Mouse (Mus musculus) ovary, postnatal 10 days (tissue): ENCODE results near the gene Gtf2h1.
"Not testable (repeated sequence)": the region's sequence is repeated elsewhere in the genome, so short reads cannot be mapped to it uniquely, and the experiment has no call there.

Experiments used
- DNase-seq: peaks from one replicate; pipeline ENCODE4 v3.0.0; 2022; ENCODE audit warnings: low spot score

Gtf2h1 gene

GRCm38 (mm10) chr7:46830799-46831590 is 35.1 kb downstream of the Gtf2h1 start:
- DNase-seq, result no peak

GRCm38 (mm10) chr7:46831693-46832092 is 35.8 kb downstream of the Gtf2h1 start:
- DNase-seq, result no peak

- not testable (repeated sequence) for DNase-seq
These were observed 36.4 kb downstream of the Gtf2h1 start for GRCm38 (mm10) chr7:46832112-46832810.

- no peak for DNase-seq
These were observed 37.4 kb downstream of the Gtf2h1 start for GRCm38 (mm10) chr7:46833266-46833665.

- no peak for DNase-seq
These were observed 37.9 kb downstream of the Gtf2h1 start for GRCm38 (mm10) chr7:46833670-46834255.

- no peak for DNase-seq
These were observed 39.2 kb downstream of the Gtf2h1 start for GRCm38 (mm10) chr7:46834994-46835610.

GRCm38 (mm10) chr7:46836357-46836756 is 40.5 kb downstream of the Gtf2h1 start:
- DNase-seq, result no peak

- no peak for DNase-seq
These were observed 41.2 kb downstream of the Gtf2h1 start for GRCm38 (mm10) chr7:46837073-46837472.

- no peak for DNase-seq
These were observed 42.3 kb downstream of the Gtf2h1 start for GRCm38 (mm10) chr7:46838104-46838671.

GRCm38 (mm10) chr7:46838891-46839302 is 43.0 kb downstream of the Gtf2h1 start:
- DNase-seq, result peak; percentile 50

GRCm38 (mm10) chr7:46839446-46839845 is 43.5 kb downstream of the Gtf2h1 start:
- no peak for DNase-seq

- no peak for DNase-seq
These were observed 44.0 kb downstream of the Gtf2h1 start for GRCm38 (mm10) chr7:46839861-46840260.

GRCm38 (mm10) chr7:46840326-46840725 is 44.4 kb downstream of the Gtf2h1 start:
- no peak for DNase-seq

GRCm38 (mm10) chr7:46840787-46841525 is 45.1 kb downstream of the Gtf2h1 start, which contains the start of gene Ldha:
Ldha (plus strand) TSS chr7:46841475.
- no peak for DNase-seq

- no peak for DNase-seq
These were observed 46.4 kb downstream of the Gtf2h1 start for GRCm38 (mm10) chr7:46842278-46842677.

- no peak for DNase-seq
These were observed 47.7 kb downstream of the Gtf2h1 start for GRCm38 (mm10) chr7:46843576-46843975.

GRCm38 (mm10) chr7:46845211-46845977 is 49.5 kb downstream of the Gtf2h1 start:
- peak; percentile 88 for DNase-seq

GRCm38 (mm10) chr7:46845978-46846485 is 50.1 kb downstream of the Gtf2h1 start:
- no peak for DNase-seq

- peak; percentile 23 for DNase-seq
These were observed 50.8 kb downstream of the Gtf2h1 start for GRCm38 (mm10) chr7:46846486-46847244.

- DNase-seq, result no peak
These were observed 53.4 kb downstream of the Gtf2h1 start for GRCm38 (mm10) chr7:46849287-46849686.
